Mouse (Mus musculus): ENCODE measurements at regions not wholly inside any gene's neighbourhood (a gene's known extent, or its start where the extent isn't known, plus 50 kb on each side); places are given as distances from the start of the nearest gene placed in this dataset.

- no peak for TF ChIP-seq CTCF (IDR thresholded peaks at IDR 0.05; ENCODE audit: borderline replicate concordance, extremely low read depth, insufficient read depth, insufficient read length)
- no peak for TF ChIP-seq POLR2A (IDR thresholded peaks at IDR 0.05; ENCODE audit: borderline replicate concordance, extremely low read depth, insufficient read depth, insufficient read length, poor library complexity, severe bottlenecking)
Measured at GRCm38 (mm10) chr11:44136024-44136423, 235.0 kb upstream of the Adra1b start.
